Mouse (Mus musculus) CH12.LX (cell line): ENCODE measurements around the gene Ktn1.

Experiments used
- IRF4 ChIP-seq: IDR thresholded peaks from 2 replicates; pipeline ENCODE4 v1.6.1; 2014; ENCODE audit warnings: low read depth, mild to moderate bottlenecking, inconsistent platforms, low read length, improper control_type of control experiment
- MAX ChIP-seq: IDR thresholded peaks from 2 replicates; pipeline ENCODE4 v1.6.1; 2011; ENCODE audit warnings: low read length, improper control_type of control experiment

- TF ChIP-seq IRF4 (no peak), MAX (no peak)
Observed at GRCm38 (mm10) chr14:47624837-47625236, 23.4 kb upstream of the Ktn1 start.
